Mouse (Mus musculus) intestine, embryonic 15.5 days (tissue): ENCODE measurements around the gene Ripk1. TPM values are rescaled to one million over a fixed set of nuclear protein-coding genes. Genes with fewer than 3 reads are reported as not detected.
A peak's percentile ranks its signal among the peaks of the same experiment; 100 is the strongest.

Experiments
- ATAC-seq: fragments of 200-750 bp; cut with Nextera tagmentation; 2 replicates; pipeline ENCODE4 v1.8.0; 2017; ENCODE audit warnings: moderate TSS enrichment, moderate library complexity
- H3K27ac ChIP-seq: fragments of 300-500 bp; sonication (generic); 2 replicates; pipeline ENCODE4 v1.5.1; 2015; ENCODE audit warnings: mild to moderate bottlenecking, inconsistent platforms
- H3K27me3 ChIP-seq: fragments of 300-500 bp; sonication (generic); replicated peaks from 2 replicates; pipeline ENCODE4 v1.6.1; 2015; ENCODE audit warnings: inconsistent platforms
- H3K36me3 ChIP-seq: fragments of 300-500 bp; sonication (generic); 2 replicates; pipeline ENCODE4 v1.6.1; 2015; ENCODE audit warnings: inconsistent platforms
- H3K4me1 ChIP-seq: fragments of 300-500 bp; sonication (generic); replicated peaks from 2 replicates; pipeline ENCODE4 v1.6.1; 2015; ENCODE audit warnings: inconsistent platforms
- H3K4me2 ChIP-seq: fragments of 300-500 bp; sonication (generic); replicated peaks from 2 replicates; pipeline ENCODE4 v1.6.1; 2015; ENCODE audit warnings: mild to moderate bottlenecking, inconsistent platforms
- H3K4me3 ChIP-seq: fragments of 300-500 bp; sonication (generic); replicated peaks from 2 replicates; pipeline ENCODE4 v1.5.1; 2015; ENCODE audit warnings: inconsistent platforms
- H3K9ac ChIP-seq: fragments of 300-500 bp; sonication (generic); 2 replicates; pipeline ENCODE4 v1.6.1; 2015; ENCODE audit warnings: inconsistent platforms
- H3K9me3 ChIP-seq: fragments of 300-500 bp; sonication (generic); 2 replicates; pipeline ENCODE4 v1.6.1; 2016; ENCODE audit warnings: inconsistent platforms
- WGBS: fragments of 180-500 bp; shearing (Covaris S2); methylation state at CpG from one replicate; pipeline ENCODE4 v1.1.7; 2015; 5-methylcytosine and 5-hydroxymethylcytosine counted together
- polyA plus RNA-seq: library from polyadenylated mRNA; unstranded; fragments of >200 nt; fragmentation: Nextera tagmentation; extraction: Ambion mirVana; gene quantifications from 2 replicates; pipeline ENCODE4 v1.2.1, GENCODE M21; 2015

Ripk1 gene
- polyA plus RNA-seq, 1 experiment from 2014 or later, result 20.4 TPM

DNA sequence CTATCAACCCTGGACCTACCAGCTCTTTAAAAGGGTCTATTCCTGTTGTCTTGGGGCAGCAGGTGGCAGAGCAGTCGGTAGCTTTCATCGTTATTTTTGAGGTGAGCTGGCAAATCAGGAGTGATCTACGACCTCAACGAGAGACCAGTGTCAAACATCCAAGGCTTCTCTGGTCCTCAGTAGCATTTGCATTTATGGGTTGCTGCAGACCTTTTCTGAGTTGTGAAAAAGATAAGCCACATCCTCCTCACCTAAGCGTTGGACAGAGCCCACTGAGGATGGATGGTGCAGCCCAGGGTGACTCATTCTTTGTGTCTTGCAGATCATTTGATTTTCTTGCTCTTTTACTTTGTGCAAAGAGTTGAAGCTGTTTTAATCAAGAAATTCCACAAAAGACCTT is 895 bp downstream of the Ripk1 start:
- no peaks in the 10 kb centered on the region; the same call in 1 of the 2 replicates for H3K4me1 ChIP-seq
- ATAC-seq, result no peak
- H3K9ac ChIP-seq, result peak overlapping the region; percentile 67
- H3K27me3 ChIP-seq, result no peaks in the 10 kb centered on the region
- 3% methylated on average over 5 of the region's 5 CpGs for WGBS
- H3K4me2 ChIP-seq, result peak overlapping the region; percentile 76
- peak overlapping the region; percentile 83 for H3K4me3 ChIP-seq
- H3K9me3 ChIP-seq, result no peaks in the 10 kb centered on the region
- H3K36me3 ChIP-seq, result no peaks in the 10 kb centered on the region
- no peak overlapping the region for H3K27ac ChIP-seq

DNA sequence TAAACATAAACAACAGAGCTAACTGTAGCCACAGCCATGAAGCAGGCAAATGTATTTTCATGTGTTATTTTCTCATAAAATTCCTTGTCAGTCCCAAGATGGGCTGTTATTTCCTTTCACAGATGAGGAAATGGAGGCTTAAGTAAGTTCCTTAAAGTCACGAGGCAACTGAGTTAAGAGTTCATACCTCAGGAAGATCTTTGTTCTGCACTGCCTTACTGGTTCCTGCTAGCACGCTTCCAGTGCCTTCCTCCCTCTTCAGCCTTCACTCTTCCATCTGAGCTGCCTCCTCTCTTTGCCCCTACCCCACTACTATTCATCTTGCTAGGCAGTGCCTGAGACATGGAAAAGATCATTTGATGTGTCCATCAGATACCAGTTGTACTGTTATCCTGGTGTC is 5.1 kb downstream of the Ripk1 start:
- H3K36me3 ChIP-seq, result peaks cover 4% of the 10 kb centered on the region; the same call in 1 of the 2 replicates
- H3K4me2 ChIP-seq, result no peak overlapping the region
- no peaks in the 10 kb centered on the region for H3K9me3 ChIP-seq
- H3K9ac ChIP-seq, result no peak overlapping the region
- no peak overlapping the region for H3K4me3 ChIP-seq
- ATAC-seq, result no peak
- WGBS, result 64% methylated on average over 2 of the region's 2 CpGs
- H3K27me3 ChIP-seq, result no peaks in the 10 kb centered on the region
- H3K27ac ChIP-seq, result no peak overlapping the region
- no peaks in the 10 kb centered on the region; the same call in 1 of the 2 replicates for H3K4me1 ChIP-seq

- no peak for ATAC-seq
- no peak overlapping the region for H3K27ac ChIP-seq
- no peak overlapping the region for H3K9ac ChIP-seq
- H3K4me3 ChIP-seq, result no peak overlapping the region
- no peak overlapping the region for H3K4me2 ChIP-seq
- H3K36me3 ChIP-seq, result peaks cover 23% of the 10 kb centered on the region
- no peaks in the 10 kb centered on the region for H3K4me1 ChIP-seq
- H3K9me3 ChIP-seq, result no peaks in the 10 kb centered on the region
- WGBS, result 95% methylated on average over 9 of the region's 9 CpGs
- no peaks in the 10 kb centered on the region for H3K27me3 ChIP-seq
Measured at GRCm38 (mm10) chr13:34016927-34017569, 14.9 kb downstream of the Ripk1 start.

GRCm38 (mm10) chr13:34018521-34018920 is 16.4 kb downstream of the Ripk1 start:
- H3K9ac ChIP-seq, result no peak overlapping the region
- H3K27me3 ChIP-seq, result no peaks in the 10 kb centered on the region
- no peaks in the 10 kb centered on the region for H3K9me3 ChIP-seq
- no peak overlapping the region for H3K4me2 ChIP-seq
- 89% methylated on average over 1 of the region's 1 CpGs for WGBS
- no peak overlapping the region for H3K27ac ChIP-seq
- H3K36me3 ChIP-seq, result peaks cover 19% of the 10 kb centered on the region
- H3K4me1 ChIP-seq, result no peaks in the 10 kb centered on the region
- ATAC-seq, result no peak
- H3K4me3 ChIP-seq, result no peak overlapping the region

DNA sequence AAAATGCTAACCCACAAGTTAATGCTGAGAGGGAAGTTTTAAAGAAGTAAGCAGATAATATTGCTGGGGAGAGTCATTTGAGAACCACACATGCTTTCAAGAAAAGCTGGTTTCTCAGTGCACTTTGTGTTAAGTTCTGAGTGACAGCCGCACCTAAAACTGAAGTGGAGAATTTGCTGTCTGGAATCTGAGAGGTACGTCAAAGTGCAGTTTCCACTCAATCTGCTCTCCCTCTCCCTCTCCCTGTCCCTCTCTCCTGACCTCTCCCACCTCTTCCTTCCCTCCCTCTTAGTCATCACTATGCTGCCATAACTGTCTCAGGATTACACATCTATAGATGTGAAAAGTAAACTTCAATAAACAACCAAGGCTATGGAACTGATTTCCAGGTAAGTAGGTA is 19.8 kb downstream of the Ripk1 start:
- ATAC-seq, result no peak
- 76% methylated on average over 2 of the region's 2 CpGs for WGBS

DNA sequence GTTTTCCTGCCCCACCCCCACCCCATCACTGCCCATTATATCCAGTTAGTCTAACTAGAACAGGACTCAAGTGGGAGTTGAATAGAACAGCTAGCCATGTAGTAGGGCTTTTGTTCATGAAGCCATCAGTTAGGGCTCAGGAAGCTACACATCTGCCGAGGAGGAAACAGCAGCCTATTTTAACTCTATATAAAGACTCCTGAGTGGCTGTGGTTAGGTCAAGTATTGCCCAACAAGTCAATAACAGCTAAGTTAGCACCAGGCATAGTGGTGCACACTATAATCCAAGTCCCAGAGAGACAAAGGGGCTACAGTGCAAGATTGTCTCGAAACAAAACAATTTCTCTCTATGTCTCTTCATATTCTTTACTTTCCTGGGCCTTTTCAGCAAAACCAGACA is 29.9 kb downstream of the Ripk1 start:
- no peak overlapping the region for H3K9ac ChIP-seq
- no peak overlapping the region for H3K4me2 ChIP-seq
- 76% methylated on average over 2 of the region's 2 CpGs for WGBS
- no peaks in the 10 kb centered on the region for H3K9me3 ChIP-seq
- ATAC-seq, result no peak
- no peak overlapping the region for H3K27ac ChIP-seq
- peaks cover 20% of the 10 kb centered on the region for H3K36me3 ChIP-seq
- H3K4me1 ChIP-seq, result peaks cover 1% of the 10 kb centered on the region; the same call in 1 of the 2 replicates
- no peak overlapping the region for H3K4me3 ChIP-seq
- H3K27me3 ChIP-seq, result no peaks in the 10 kb centered on the region

More for the DNA sequence above, 19.8 kb downstream of the Ripk1 start:
- Histone ChIP-seq H3K27me3 (no peaks in the 10 kb centered on the region), H3K9me3 (no peaks in the 10 kb centered on the region), H3K4me1 (no peaks in the 10 kb centered on the region), H3K9ac (no peak overlapping the region), H3K4me3 (no peak overlapping the region), H3K27ac (no peak overlapping the region), H3K4me2 (no peak overlapping the region), H3K36me3 (peaks cover 19% of the 10 kb centered on the region)

DNA sequence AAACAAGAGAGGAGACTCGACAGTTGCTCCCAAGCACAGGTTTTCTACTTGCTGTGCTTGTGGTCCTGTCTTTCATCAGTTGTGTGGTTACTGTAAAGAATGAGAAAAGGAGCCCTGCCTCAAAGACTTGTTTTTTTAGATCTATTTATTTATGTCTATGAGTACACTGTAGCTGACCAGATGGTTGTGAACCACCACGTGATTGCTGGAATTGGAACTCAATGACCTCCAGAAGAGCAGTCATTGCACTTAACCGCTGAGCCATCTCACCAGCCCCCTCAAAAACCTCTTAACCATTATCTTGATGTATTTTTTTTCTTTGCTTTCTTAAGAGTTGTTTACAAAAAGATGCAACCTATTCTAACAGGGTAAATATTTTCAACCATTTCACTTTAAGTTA is 33.3 kb downstream of the Ripk1 start:
- WGBS, result 74% methylated on average over 3 of the region's 3 CpGs
- H3K27ac ChIP-seq, result no peak overlapping the region
- no peak for ATAC-seq
- no peaks in the 10 kb centered on the region for H3K9me3 ChIP-seq
- H3K4me3 ChIP-seq, result no peak overlapping the region
- H3K36me3 ChIP-seq, result peaks cover 12% of the 10 kb centered on the region; the same call in 1 of the 2 replicates
- H3K27me3 ChIP-seq, result no peaks in the 10 kb centered on the region
- H3K4me2 ChIP-seq, result no peak overlapping the region
- peaks cover 5% of the 10 kb centered on the region; the same call in 1 of the 2 replicates for H3K4me1 ChIP-seq
- no peak overlapping the region for H3K9ac ChIP-seq

DNA sequence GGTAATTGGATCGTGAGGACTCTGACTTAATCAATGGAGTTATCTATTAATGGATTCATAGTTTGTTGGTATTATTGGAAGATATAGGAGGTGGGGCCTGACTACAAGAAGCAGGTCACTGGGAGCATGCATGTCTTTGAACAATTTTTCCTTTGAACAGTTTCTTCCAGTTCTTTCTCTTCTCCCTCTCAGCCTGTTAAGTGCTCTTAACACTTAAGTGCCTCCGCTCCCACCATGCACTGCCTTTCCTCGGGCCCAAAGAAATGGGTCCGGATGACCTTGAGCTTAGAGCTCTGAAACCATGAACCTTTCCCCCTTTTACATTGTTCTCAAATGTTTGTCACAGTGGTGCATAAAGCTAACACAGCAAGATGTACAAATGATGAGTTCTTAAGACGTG is 34.6 kb downstream of the Ripk1 start:
- no peak overlapping the region for H3K27ac ChIP-seq
- H3K4me3 ChIP-seq, result no peak overlapping the region
- peaks cover 4% of the 10 kb centered on the region; the same call in 1 of the 2 replicates for H3K36me3 ChIP-seq
- no peak for ATAC-seq
- no peak overlapping the region for H3K4me2 ChIP-seq
- no peak overlapping the region for H3K9ac ChIP-seq
- 80% methylated on average over 5 of the region's 5 CpGs for WGBS
- H3K27me3 ChIP-seq, result no peaks in the 10 kb centered on the region
- H3K4me1 ChIP-seq, result peaks cover 8% of the 10 kb centered on the region; the same call in 1 of the 2 replicates
- H3K9me3 ChIP-seq, result no peaks in the 10 kb centered on the region

DNA sequence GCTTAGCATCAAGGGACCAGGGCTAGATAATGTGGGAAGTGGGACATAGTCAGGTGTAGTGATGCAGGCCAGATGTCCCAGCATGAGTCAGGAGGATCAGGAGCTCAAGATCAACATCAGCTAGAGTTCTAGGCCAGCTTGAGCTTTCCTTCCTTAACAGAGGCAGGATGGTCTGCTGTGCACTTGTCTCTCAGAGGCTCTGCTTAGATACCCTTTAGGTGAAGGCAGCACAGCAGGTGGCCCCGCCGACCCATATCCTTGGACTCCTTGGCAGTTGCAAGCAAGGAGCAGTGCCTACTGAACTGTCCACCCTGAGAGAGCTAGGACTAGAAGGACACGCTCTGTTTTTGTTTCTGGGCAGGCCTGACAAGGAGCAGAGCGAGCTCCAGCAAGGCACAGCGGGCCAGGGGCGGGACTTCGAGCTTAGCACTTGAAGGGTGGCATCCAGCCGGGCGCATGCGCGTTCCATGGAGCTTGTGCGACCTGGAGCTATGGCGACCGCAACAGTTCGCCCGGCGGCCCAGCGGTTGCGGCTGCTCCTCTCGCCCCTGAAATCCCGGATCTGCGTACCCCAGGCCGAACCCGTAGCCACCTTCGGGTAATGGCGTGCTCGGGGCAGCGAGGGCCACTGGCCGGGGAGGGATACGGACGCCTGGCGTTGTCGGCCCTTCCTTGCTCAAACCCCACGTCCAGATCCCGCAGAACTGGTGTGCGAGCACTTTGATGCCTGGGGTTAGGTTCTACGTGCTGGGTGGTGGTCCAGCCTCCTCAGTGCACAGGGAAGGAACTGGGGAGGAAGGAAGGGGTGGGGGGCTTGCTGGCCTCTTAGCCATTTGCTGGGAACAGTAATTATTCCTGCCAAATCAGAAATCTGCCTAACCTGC is 35.3 kb downstream of the Ripk1 start, which contains the start of gene Bphl:
TSS of gene Bphl (plus strand) at position 426 of the 884 bp plus-strand sequence.
- under 1% methylated on average over 37 of the region's 37 CpGs for WGBS
- Histone ChIP-seq H3K27ac (peak within 1 kb of the TSS; percentile 79), H3K9ac (peak within 1 kb of the TSS; percentile 92), H3K4me1 (peaks cover 8% of the 10 kb centered on the region; the same call in 1 of the 2 replicates), H3K4me2 (peak within 1 kb of the TSS; percentile 68), H3K36me3 (peaks cover 4% of the 10 kb centered on the region; the same call in 1 of the 2 replicates), H3K4me3 (peak within 1 kb of the TSS; percentile 83), H3K27me3 (no peaks in the 10 kb centered on the region), H3K9me3 (no peaks in the 10 kb centered on the region)
- peak; percentile 92 for ATAC-seq

- 35% methylated on average over 5 of the region's 5 CpGs for WGBS
- ATAC-seq, result peak; percentile 5; the same call in 1 of the 2 replicates
- Histone ChIP-seq H3K9me3 (no peaks in the 10 kb centered on the region), H3K27me3 (no peaks in the 10 kb centered on the region), H3K4me3 (peak overlapping the region; percentile 83), H3K36me3 (no peaks in the 10 kb centered on the region; the same call in 1 of the 2 replicates), H3K4me2 (peak overlapping the region; percentile 68), H3K27ac (peak overlapping the region; percentile 79), H3K4me1 (peaks cover 8% of the 10 kb centered on the region; the same call in 1 of the 2 replicates), H3K9ac (peak overlapping the region; percentile 92)
Measured at GRCm38 (mm10) chr13:34038056-34038432, 35.9 kb downstream of the Ripk1 start.

DNA sequence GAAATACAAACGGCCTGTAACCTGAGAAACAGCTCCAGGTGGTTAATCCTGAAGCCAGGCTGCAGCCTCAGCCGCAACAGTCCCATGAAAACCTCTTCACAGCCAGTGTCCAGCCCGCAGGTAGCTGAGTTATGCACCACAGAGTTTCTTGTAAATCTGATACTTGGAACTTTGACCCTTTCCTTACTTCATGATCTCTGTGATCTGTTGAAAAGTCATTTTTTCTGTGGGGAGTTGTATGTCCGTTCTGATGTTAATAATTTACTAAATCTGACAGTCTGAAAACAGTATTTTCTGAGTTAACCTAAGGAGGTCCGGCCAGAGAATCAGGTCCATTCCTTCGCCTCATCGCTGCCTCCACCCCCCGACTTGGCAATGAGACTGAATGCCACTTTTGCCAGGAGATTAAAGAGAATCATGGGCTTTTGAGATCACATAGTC is 36.8 kb downstream of the Ripk1 start:
- WGBS, result 36% methylated on average over 8 of the region's 8 CpGs
- H3K4me3 ChIP-seq, result peak overlapping the region; percentile 19
- peak overlapping the region; percentile 68 for H3K4me2 ChIP-seq
- H3K9me3 ChIP-seq, result no peaks in the 10 kb centered on the region
- H3K9ac ChIP-seq, result no peak overlapping the region; the same call in 1 of the 2 replicates
- peaks cover 8% of the 10 kb centered on the region; the same call in 1 of the 2 replicates for H3K4me1 ChIP-seq
- H3K27ac ChIP-seq, result peak overlapping the region; percentile 77
- peak; percentile 52 for ATAC-seq
- no peaks in the 10 kb centered on the region for H3K27me3 ChIP-seq
- no peaks in the 10 kb centered on the region for H3K36me3 ChIP-seq

DNA sequence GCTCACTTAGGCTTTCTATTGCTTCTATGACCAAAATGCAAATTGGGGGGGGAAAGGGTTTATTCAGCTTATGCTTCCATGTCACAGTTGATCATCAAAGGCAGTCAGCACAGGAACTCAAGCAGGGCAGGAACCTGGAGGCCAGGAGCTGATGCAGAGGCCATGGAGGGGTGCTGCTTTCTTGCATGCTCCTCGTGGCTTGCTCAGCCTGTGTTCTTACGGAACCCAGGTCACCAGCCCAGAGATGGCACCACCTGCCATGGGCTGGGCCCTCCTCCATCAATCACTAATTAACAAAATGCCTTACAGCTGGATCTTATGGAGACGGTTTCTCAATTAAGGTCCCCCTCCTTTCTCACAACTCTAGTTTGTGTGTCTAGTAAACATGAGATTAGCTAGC is 37.9 kb downstream of the Ripk1 start:
- H3K9ac ChIP-seq, result no peak overlapping the region
- no peak for ATAC-seq
- peaks cover 8% of the 10 kb centered on the region; the same call in 1 of the 2 replicates for H3K4me1 ChIP-seq
- H3K27me3 ChIP-seq, result no peaks in the 10 kb centered on the region
- WGBS, result 95% methylated on average over 3 of the region's 3 CpGs
- no peaks in the 10 kb centered on the region for H3K9me3 ChIP-seq
- H3K4me3 ChIP-seq, result no peak overlapping the region
- no peak overlapping the region for H3K27ac ChIP-seq
- H3K36me3 ChIP-seq, result no peaks in the 10 kb centered on the region
- no peak overlapping the region for H3K4me2 ChIP-seq
